Mouse (Mus musculus) ES-Bruce4 (cell line): ENCODE data around the gene Ttc21a. TPM values are rescaled to one million over a fixed set of nuclear protein-coding genes. Genes with fewer than 3 reads are reported as not detected.

Source experiments
- H3K27ac ChIP-seq: 2 replicates; pipeline ENCODE4 v1.5.1; 2012; ENCODE audit warnings: low read length, inconsistent platforms; ENCODE audit not compliant: insufficient read depth
- H3K27me3 ChIP-seq: 2 replicates; pipeline ENCODE4 v1.6.1; 2012; ENCODE audit warnings: mild to moderate bottlenecking, low read length, inconsistent platforms; ENCODE audit not compliant: control insufficient read depth, poor library complexity, insufficient read depth, severe bottlenecking
- H3K36me3 ChIP-seq: 2 replicates; pipeline ENCODE4 v1.6.1; 2012; ENCODE audit warnings: inconsistent platforms, mild to moderate bottlenecking, low read length, moderate library complexity; ENCODE audit not compliant: control insufficient read depth, poor library complexity, insufficient read depth, severe bottlenecking
- H3K4me1 ChIP-seq: one replicate; pipeline ENCODE4 v1.8.1; 2011; ENCODE audit warnings: low read length; ENCODE audit not compliant: control insufficient read depth, insufficient read depth
- H3K4me3 ChIP-seq: 2 replicates; pipeline ENCODE4 v1.5.1; 2011; ENCODE audit warnings: low read depth, mild to moderate bottlenecking, low read length
- H3K9ac ChIP-seq: 2 replicates; pipeline ENCODE4 v1.6.1; 2012; ENCODE audit warnings: low read depth, mild to moderate bottlenecking, inconsistent platforms; ENCODE audit not compliant: poor library complexity, severe bottlenecking
- H3K9me3 ChIP-seq: replicated peaks from 2 replicates; pipeline ENCODE4 v1.6.1; 2012; ENCODE audit warnings: mild to moderate bottlenecking, low read length, inconsistent platforms; ENCODE audit not compliant: control insufficient read depth, poor library complexity, insufficient read depth, severe bottlenecking
- CTCF ChIP-seq: IDR thresholded peaks from one replicate; pipeline ENCODE4 v1.8.1; 2011; ENCODE audit warnings: low read depth, low read length
- EP300 ChIP-seq: IDR thresholded peaks from 2 replicates; pipeline ENCODE4 v1.6.1; 2011; ENCODE audit warnings: low read depth, low read length; ENCODE audit not compliant: insufficient read depth
- POLR2A ChIP-seq: IDR thresholded peaks from one replicate; pipeline ENCODE4 v1.8.1; 2011; ENCODE audit warnings: low read length; ENCODE audit not compliant: insufficient read depth
- polyA plus RNA-seq: library from polyadenylated mRNA; stranded (reverse); fragments of >200 nt; gene quantifications from 2 replicates; pipeline ENCODE4 v1.2.4, GENCODE M21; 2011; ENCODE audit warnings: low read depth; ENCODE audit not compliant: missing spikeins, insufficient read depth, insufficient read length

Gene Ttc21a
- polyA plus RNA-seq, 1 experiment = 0.93 TPM

DNA sequence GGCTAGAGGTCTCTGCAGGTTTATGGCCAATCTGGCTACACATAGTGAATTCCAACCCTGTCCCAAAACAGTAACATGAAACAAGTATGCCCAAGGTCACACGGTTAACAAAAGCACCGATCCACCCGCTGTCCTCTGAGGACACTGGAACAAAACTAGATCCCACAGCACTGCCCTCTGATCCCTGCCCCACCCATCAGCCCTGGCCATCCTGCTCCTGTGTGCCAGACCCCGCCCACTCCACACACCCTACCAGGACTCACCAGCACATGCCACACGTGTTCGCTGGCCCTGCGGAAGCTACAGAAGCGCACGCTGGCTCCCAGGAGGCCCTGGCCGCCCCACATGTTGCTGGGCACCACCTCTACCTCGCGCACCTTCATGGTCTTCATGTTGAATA, 5.0 kb upstream of the Ttc21a start:
- Histone ChIP-seq H3K9ac (no peak overlapping the region), H3K4me1 (peaks cover 2% of the 10 kb centered on the region), H3K36me3 (peaks cover 5% of the 10 kb centered on the region), H3K27me3 (no peaks in the 10 kb centered on the region), H3K27ac (no peak overlapping the region), H3K9me3 (no peaks in the 10 kb centered on the region), H3K4me3 (no peak overlapping the region)
- TF ChIP-seq CTCF = no peak
- TF ChIP-seq POLR2A = no peak
- TF ChIP-seq EP300 = no peak

DNA sequence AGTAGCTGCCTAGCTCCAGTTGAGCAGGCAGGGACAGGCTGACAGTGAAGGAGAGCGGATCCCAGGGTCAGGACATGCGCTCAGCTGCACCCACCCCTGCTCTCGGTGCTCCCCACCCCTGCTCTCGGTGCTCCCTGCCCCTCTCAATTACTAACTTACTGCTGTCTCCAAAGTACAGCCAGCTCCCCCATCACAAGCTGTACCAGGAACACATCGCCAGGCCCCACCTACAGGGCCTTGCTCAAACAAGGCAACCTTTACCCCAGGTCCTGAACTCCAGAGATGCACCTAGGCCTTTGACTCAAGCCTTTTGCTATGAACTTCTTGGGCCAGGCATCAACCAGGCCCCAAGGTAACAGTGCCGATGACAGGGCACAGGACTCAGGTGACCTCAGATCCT, 3.7 kb upstream of the Ttc21a start:
- peaks cover 2% of the 10 kb centered on the region for H3K4me1 ChIP-seq
- H3K36me3 ChIP-seq = no peaks in the 10 kb centered on the region; the same call in 1 of the 2 replicates
- no peak overlapping the region for H3K27ac ChIP-seq
- no peak for TF ChIP-seq CTCF
- TF ChIP-seq EP300 = no peak
- no peak for TF ChIP-seq POLR2A
- H3K4me3 ChIP-seq = no peak overlapping the region
- no peaks in the 10 kb centered on the region for H3K9me3 ChIP-seq
- no peaks in the 10 kb centered on the region for H3K27me3 ChIP-seq
- H3K9ac ChIP-seq = no peak overlapping the region

DNA sequence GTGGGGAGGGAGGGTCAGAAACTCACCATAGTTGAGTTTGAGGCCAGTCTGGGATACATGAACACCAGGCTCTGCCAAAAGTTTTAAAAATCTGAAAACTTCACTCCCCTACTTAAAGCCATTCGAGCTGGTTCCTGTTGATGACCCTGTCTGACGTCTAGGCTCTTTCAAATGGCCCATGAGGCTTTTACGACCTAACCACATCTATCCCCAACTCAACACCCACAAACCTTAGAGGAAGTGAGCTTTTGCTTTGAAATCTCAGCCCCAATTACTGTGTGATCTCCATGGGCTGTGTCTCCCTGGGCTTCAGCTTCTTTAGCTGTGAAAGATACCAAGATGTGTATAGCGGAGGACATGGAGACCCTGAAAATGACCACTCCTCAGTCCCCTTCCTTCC, 1.1 kb downstream of the Ttc21a start:
- H3K27me3 ChIP-seq = no peaks in the 10 kb centered on the region
- no peak overlapping the region for H3K27ac ChIP-seq
- H3K36me3 ChIP-seq = no peaks in the 10 kb centered on the region
- no peak overlapping the region for H3K4me3 ChIP-seq
- H3K9ac ChIP-seq = no peak overlapping the region
- H3K4me1 ChIP-seq = no peaks in the 10 kb centered on the region
- H3K9me3 ChIP-seq = no peaks in the 10 kb centered on the region
- TF ChIP-seq POLR2A (no peak), CTCF (no peak), EP300 (no peak)

DNA sequence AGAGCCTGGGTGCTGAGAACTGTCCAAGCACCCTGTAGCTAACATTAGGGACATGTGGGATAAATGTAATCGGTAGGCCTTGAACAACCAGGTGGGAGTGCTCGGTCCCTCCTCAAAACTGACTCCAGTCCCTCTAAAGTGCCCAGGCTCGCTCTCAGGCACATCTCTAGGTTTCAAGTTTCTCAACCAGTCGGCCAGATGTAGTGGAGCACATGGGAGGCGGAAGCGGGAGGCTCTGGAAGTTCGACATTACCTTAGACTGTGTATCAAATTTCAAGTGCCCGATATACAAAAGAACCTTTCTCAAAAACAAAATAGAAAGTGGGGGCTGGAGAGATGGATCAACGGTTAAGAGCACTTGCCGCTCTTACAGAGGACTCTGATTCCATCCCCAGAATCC, 2.2 kb downstream of the Ttc21a start:
- Histone ChIP-seq H3K9ac (no peak overlapping the region), H3K4me1 (no peaks in the 10 kb centered on the region)

DNA sequence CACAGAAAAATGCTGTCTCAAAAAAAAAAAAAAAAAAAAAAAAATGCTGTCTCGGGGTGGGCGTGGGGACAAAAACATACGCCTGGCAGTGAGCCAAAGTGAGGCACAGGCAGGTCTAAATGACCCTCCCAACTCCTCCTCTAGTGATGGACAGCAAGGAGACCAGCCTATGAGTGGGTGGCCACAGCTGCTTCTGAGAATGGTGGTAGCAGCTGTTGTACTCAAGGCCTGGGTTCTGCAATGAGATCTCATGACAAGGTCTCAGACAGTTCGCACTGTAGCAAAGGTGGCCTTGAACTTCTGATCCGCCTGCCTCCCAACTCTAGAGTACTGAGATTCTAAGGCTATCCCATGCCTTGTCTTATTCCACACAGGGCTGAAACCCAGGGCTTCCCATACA, 4.0 kb downstream of the Ttc21a start:
- no peak overlapping the region for H3K4me3 ChIP-seq

More for the DNA sequence above, 2.2 kb downstream of the Ttc21a start:
- H3K27ac ChIP-seq = no peak overlapping the region
- H3K36me3 ChIP-seq = no peaks in the 10 kb centered on the region
- no peak for TF ChIP-seq CTCF
- TF ChIP-seq EP300 = no peak
- TF ChIP-seq POLR2A = no peak
- no peaks in the 10 kb centered on the region for H3K27me3 ChIP-seq
- H3K9me3 ChIP-seq = no peaks in the 10 kb centered on the region
- no peak overlapping the region for H3K4me3 ChIP-seq

DNA sequence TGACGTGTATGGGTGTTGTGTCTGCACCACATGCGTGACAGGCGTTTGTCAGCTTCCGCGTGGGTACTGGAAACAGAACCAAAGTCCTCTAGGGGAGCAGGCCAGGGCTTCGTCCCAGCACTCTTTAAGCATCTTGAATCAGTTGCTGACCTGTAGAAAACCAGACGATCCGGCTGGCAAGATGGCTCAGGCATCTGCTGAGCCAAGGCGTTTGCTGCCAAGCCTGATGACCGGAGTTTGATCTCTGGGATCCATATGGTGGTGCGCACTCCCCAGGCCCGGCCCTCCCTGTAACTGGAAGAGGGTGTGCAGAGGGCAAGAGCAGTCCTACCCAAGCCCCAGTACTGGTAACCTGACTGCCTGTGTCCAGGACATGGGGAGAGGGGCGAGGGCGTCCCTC, 4.5 kb downstream of the Ttc21a start:
- H3K27ac ChIP-seq = no peak overlapping the region
- no peaks in the 10 kb centered on the region for H3K36me3 ChIP-seq
- no peaks in the 10 kb centered on the region for H3K9me3 ChIP-seq
- H3K4me3 ChIP-seq = no peak overlapping the region
- no peaks in the 10 kb centered on the region for H3K27me3 ChIP-seq
- H3K9ac ChIP-seq = no peak overlapping the region
- TF ChIP-seq CTCF (no peak), POLR2A (no peak), EP300 (no peak)
- H3K4me1 ChIP-seq = no peaks in the 10 kb centered on the region

More for the DNA sequence above, 4.0 kb downstream of the Ttc21a start:
- Histone ChIP-seq H3K27ac (no peak overlapping the region), H3K9ac (no peak overlapping the region), H3K36me3 (no peaks in the 10 kb centered on the region), H3K27me3 (no peaks in the 10 kb centered on the region), H3K4me1 (no peaks in the 10 kb centered on the region), H3K9me3 (no peaks in the 10 kb centered on the region)
- TF ChIP-seq CTCF (no peak), EP300 (no peak), POLR2A (no peak)
